Mouse (Mus musculus) heart, adult 2 months (tissue): Measurements from ENCODE around the gene Scarb1.

ENCODE experiments used
- CTCF ChIP-seq: fragments of 200-600 bp; IDR thresholded peaks from 2 replicates; pipeline ENCODE4 v1.8.1; 2022; ENCODE audit warnings: antibody characterized with exemption, mild to moderate bottlenecking, moderate library complexity
- POLR2A ChIP-seq: fragments of 200-500 bp; IDR thresholded peaks from 2 replicates; pipeline ENCODE4 v1.6.1; 2011; ENCODE audit warnings: mild to moderate bottlenecking, low read depth, low read length, control low read depth; ENCODE audit not compliant: insufficient read depth

GRCm38 (mm10) chr5:125363894-125364293 lies 23.0 kb upstream of the Scarb1 start:
- TF ChIP-seq CTCF (no peak), POLR2A (no peak)
